Mouse (Mus musculus) C2C12 (cell line): ENCODE results near the gene Depdc5.

Experiments used
- CTCF ChIP-seq: IDR thresholded peaks from one replicate; pipeline ENCODE4 v1.5.1; 2011; ENCODE audit not compliant: control insufficient read depth, insufficient read depth, insufficient read length
- FOSL1 ChIP-seq: IDR thresholded peaks from one replicate; pipeline ENCODE4 v1.8.0; 2011; ENCODE audit warnings: mild to moderate bottlenecking, low read length; ENCODE audit not compliant: poor library complexity, insufficient read depth, severe bottlenecking
- MAX ChIP-seq: IDR thresholded peaks from one replicate; pipeline ENCODE4 v1.6.1; 2011; ENCODE audit warnings: mild to moderate bottlenecking, control low read depth
- MYOD1 ChIP-seq: IDR thresholded peaks from one replicate; pipeline ENCODE4 v1.6.1; 2011; ENCODE audit warnings: low read depth; ENCODE audit not compliant: control insufficient read depth, insufficient read length
- MYOG ChIP-seq: IDR thresholded peaks from one replicate; pipeline ENCODE4 v1.6.1; 2011; ENCODE audit not compliant: control insufficient read depth, insufficient read length; ENCODE audit errors: extremely low read depth
- USF1 ChIP-seq: IDR thresholded peaks from one replicate; pipeline ENCODE4 v1.6.1; 2011; ENCODE audit warnings: low read depth, mild to moderate bottlenecking, control low read depth, moderate library complexity

DNA sequence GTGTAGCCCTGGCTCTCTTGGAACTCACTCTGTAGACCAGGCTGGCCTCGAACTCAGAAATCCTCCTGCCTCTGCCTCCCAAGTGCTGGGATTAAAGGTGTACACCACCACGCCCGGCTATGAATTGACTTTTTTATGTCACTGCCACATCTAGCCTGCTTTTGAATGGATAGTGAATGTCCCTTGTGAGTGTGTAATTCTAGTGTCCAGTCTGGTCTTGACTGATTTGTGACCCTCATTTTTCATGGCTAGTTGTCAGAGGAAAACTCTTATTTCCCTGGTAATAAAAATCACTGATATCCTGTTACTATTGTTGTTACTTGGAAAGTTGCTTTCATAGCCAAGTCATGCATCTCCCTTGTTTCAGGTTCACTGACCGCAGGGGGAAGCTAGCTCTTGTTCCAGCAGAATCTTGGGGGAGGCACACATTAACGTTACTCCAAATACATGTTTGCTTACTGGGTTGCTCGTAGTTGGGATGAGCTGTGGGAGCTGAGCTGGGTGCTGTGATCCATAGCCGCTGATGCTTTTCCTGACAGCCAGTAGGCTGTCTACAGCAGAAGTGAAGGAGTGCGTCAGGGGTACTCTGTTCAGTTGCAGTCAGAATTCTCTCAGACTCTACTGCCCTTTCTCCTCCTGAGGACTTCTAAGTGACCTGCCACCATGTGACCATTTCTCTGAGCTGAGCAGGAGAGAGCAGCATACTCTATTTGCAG is 77.9 kb downstream of the Depdc5 start:
- no peak for TF ChIP-seq CTCF
- no peak for TF ChIP-seq USF1
- TF ChIP-seq MAX: no peak
- no peak for TF ChIP-seq MYOG
- no peak for TF ChIP-seq MYOD1
- TF ChIP-seq FOSL1: no peak
